Mouse (Mus musculus): Measurements from ENCODE around the gene Umps. TPM values are rescaled to one million over a fixed set of nuclear protein-coding genes. Genes with fewer than 3 reads are reported as not detected.

Umps gene
- 24.6 TPM for total RNA-seq (2023)

GRCm38 (mm10) chr16:33966538-33967282 lies at the start of gene Umps:
Umps (minus strand) TSS chr16:33967038.

Other genes with a start within 250 kb of the Umps start
- 0.21 TPM for gene Muc13, start 173.0 kb downstream of the Umps start, total RNA-seq (2023)
- gene Itgb5, start 137.4 kb downstream of the Umps start, total RNA-seq (2023): 0.83 TPM